Mouse (Mus musculus) bone marrow, adult 2 months (tissue): ENCODE measurements around the gene Tie1.

ENCODE experiments used
- CTCF ChIP-seq: fragments of 200-500 bp; IDR thresholded peaks from 2 replicates; pipeline ENCODE4 v1.5.1; 2011; ENCODE audit warnings: low read length, control low read depth; ENCODE audit not compliant: control insufficient read depth, insufficient read depth
- POLR2A ChIP-seq: fragments of 200-500 bp; IDR thresholded peaks from 2 replicates; pipeline ENCODE4 v1.6.1; 2011; ENCODE audit warnings: low read depth, mild to moderate bottlenecking, control low read depth, low read length, borderline replicate concordance; ENCODE audit not compliant: control insufficient read depth

DNA sequence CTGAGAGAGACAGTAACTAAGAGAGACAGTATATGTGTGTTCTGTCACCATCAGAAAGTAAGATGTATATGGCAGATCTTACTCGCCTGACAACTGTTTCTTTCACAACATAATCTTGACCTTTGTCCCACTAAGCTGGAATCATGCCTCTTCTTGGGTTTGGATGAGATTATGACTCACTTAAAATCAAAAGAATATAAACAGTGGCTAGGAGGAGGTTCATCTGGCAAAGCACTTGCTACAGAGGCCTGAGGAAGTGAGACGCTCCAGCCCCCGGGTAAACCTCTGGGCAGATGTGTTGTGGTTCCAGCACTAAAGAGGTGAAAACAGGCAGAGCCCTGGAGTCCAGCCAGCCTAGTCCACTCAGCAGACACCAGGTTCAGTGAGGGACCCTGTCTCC is 15.7 kb upstream of the Tie1 start:
- TF ChIP-seq POLR2A (no peak), CTCF (no peak)
